16 mouse cellular contexts compared by ENCODE assay signal in genomic region chr13:32134663-32135273, GRCm38 (mm10).
"Had no signal": no experiment of that assay in that cellular context is flagged by ENCODE, and none has a peak within 500 bp of the region (broad histone marks: within the 10 kb centered on the region; RNA-seq: fewer than 3 reads in every experiment).

No protein-coding gene starts in this region.

- H3K9me3 ChIP-seq: limb, embryonic 13.5 days; liver, embryonic 15.5 days; midbrain, embryonic 13.5 days; neural tube, embryonic 13.5 days had no signal

- ATAC-seq: lung, postnatal 0 days; midbrain, embryonic 13.5 days had no signal

- H3K4me3 ChIP-seq: limb, embryonic 13.5 days; liver, embryonic 15.5 days; midbrain, embryonic 13.5 days; neural tube, embryonic 13.5 days had no signal

- H3K27ac ChIP-seq: limb, embryonic 13.5 days; liver, embryonic 15.5 days; midbrain, embryonic 13.5 days; neural tube, embryonic 13.5 days; stomach, postnatal 0 days had no signal

- H3K4me1 ChIP-seq: liver, embryonic 15.5 days; midbrain, embryonic 13.5 days; neural tube, embryonic 13.5 days had no signal

- H3K36me3 ChIP-seq: limb, embryonic 13.5 days; liver, embryonic 15.5 days; midbrain, embryonic 13.5 days; neural tube, embryonic 13.5 days had no signal

- DNase-seq: kidney, adult 8-10 months; kidney, postnatal 36 days; layer of hippocampus, adult 9-11 months; layer of hippocampus, postnatal 36 days; left cerebral cortex, postnatal 4 days; lung, adult 2 months; lung, postnatal 36 days; thymus, adult 18-20 months; thymus, postnatal 25 days had no signal

- H3K9ac ChIP-seq: limb, embryonic 13.5 days; liver, embryonic 15.5 days; midbrain, embryonic 13.5 days; neural tube, embryonic 13.5 days had no signal

- H3K4me2 ChIP-seq: limb, embryonic 13.5 days; liver, embryonic 11.5 days; liver, embryonic 15.5 days; midbrain, embryonic 13.5 days; neural tube, embryonic 13.5 days had no signal

- H3K27me3 ChIP-seq: liver, embryonic 15.5 days; midbrain, embryonic 13.5 days; neural tube, embryonic 13.5 days had no signal
